Comparison of ENCODE assay signal across 18 mouse cellular contexts in the genomic region with DNA sequence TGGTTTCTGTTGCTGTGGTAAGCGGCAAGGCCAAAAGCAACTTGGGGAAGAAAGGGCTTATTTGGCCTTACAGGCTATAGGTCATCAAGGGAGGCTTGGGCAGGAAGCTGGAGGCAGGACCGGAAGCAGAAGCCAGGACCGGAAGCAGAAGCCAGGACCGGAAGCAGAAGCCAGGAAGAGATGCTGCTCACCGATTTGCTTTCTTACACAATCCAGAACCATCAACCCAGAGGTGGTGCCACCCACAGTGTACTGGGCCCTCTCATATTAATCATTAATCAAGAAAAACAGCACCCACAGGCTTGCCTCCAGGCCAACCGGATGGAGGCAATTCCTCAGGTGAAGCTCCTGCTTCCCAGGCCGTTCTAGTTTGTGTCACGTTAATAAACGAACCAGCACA. TPM values are rescaled to one million over a fixed set of nuclear protein-coding genes. Genes with fewer than 3 reads are reported as not detected.
DNase-seq lines count a peak whose midpoint lies in the region; ATAC-seq and TF ChIP-seq lines count a peak whose summit lies in the region.
"Had no signal": no experiment of that assay in that cellular context is flagged by ENCODE, and none has a peak within 500 bp of the region (broad histone marks: within the 10 kb centered on the region; RNA-seq: fewer than 3 reads in every experiment).

No protein-coding gene starts in this region.

- no peak for TF ChIP-seq EP300 in liver, embryonic 14.5 days (IDR thresholded peaks at IDR 0.05; ENCODE audit: low read depth)

- H3K4me2 ChIP-seq in liver, embryonic 14.5 days (ENCODE audit: low read depth), result no peak overlapping the region
- H3K4me2 ChIP-seq: embryonic facial prominence, embryonic 13.5 days; hindbrain, embryonic 12.5 days; limb, embryonic 15.5 days; midbrain, embryonic 11.5 days had no signal

- WGBS in liver, embryonic 14.5 days (ENCODE audit: insufficient replicate concordance), result 54% methylated on average over 9 of the region's 9 CpGs
- WGBS in small intestine, adult 2 months, result 32% methylated on average over 9 of the region's 9 CpGs

- H3K27me3 ChIP-seq in liver, embryonic 14.5 days (ENCODE audit: control insufficient read depth, insufficient read depth, low read length), result no peaks in the 10 kb centered on the region
- H3K27me3 ChIP-seq in small intestine, adult 2 months (ENCODE audit: control insufficient read depth, insufficient read depth, low read length), result no peaks in the 10 kb centered on the region
- H3K27me3 ChIP-seq: embryonic facial prominence, embryonic 13.5 days; hindbrain, embryonic 12.5 days; limb, embryonic 15.5 days; Patski had no signal

- peak; percentile 63 for DNase-seq in kidney, adult 9 months
- no peak for DNase-seq in kidney, postnatal 10 days
- DNase-seq in induced T-regulatory cell, adult 2 months (ENCODE audit: low read depth), result peak; percentile 8
- no peak for DNase-seq in liver, embryonic 14.5 days (ENCODE audit: low read depth in 3 of 3, low spot score in 3 of 3)
- DNase-seq in natural killer cell, adult 2 months (ENCODE audit: low spot score in 2 of 2), result no peak
- DNase-seq in adrenal gland, adult 8-10 months, result no peak
- DNase-seq: gastrocnemius, postnatal 14 days had no signal

- no peak overlapping the region for H3K4me3 ChIP-seq in liver, embryonic 14.5 days (ENCODE audit: insufficient read depth in 1 of 2, low read depth in 2 of 2, low read length in 2 of 2)
- peak overlapping the region; percentile 7; the same call in 1 of the 2 replicates for H3K4me3 ChIP-seq in small intestine, adult 2 months (ENCODE audit: low read depth, low read length)
- H3K4me3 ChIP-seq: embryonic facial prominence, embryonic 13.5 days; hindbrain, embryonic 12.5 days; limb, embryonic 15.5 days had no signal

- no peaks in the 10 kb centered on the region for H3K9me3 ChIP-seq in liver, embryonic 14.5 days (ENCODE audit: control insufficient read depth, low read length)
- H3K9me3 ChIP-seq: embryonic facial prominence, embryonic 13.5 days; hindbrain, embryonic 12.5 days; limb, embryonic 15.5 days had no signal

- TF ChIP-seq POLR2A in small intestine, adult 2 months (IDR thresholded peaks at IDR 0.05; ENCODE audit: low read depth, low read length), result no peak

- no peak for TF ChIP-seq CTCF in liver, embryonic 14.5 days (IDR thresholded peaks at IDR 0.05; ENCODE audit: low read depth)
- TF ChIP-seq CTCF in small intestine, adult 2 months (IDR thresholded peaks at IDR 0.05; ENCODE audit: extremely low read depth, insufficient read length, insufficient replicate concordance, low read depth, low read length), result no peak

- ATAC-seq in liver, embryonic 14.5 days (ENCODE audit: insufficient read depth), result peak; percentile 28; the same call in 1 of the 2 replicates

- H3K9ac ChIP-seq in liver, embryonic 14.5 days (replicated peaks), result no peak overlapping the region
- H3K9ac ChIP-seq: embryonic facial prominence, embryonic 13.5 days; hindbrain, embryonic 12.5 days; limb, embryonic 15.5 days had no signal

- H3K27ac ChIP-seq in liver, embryonic 14.5 days, result no peak overlapping the region
- H3K27ac ChIP-seq in small intestine, adult 2 months (ENCODE audit: insufficient read depth, low read depth, low read length), result peak overlapping the region; percentile 34; the same call in 1 of the 2 replicates
- H3K27ac ChIP-seq: embryonic facial prominence, embryonic 13.5 days; hindbrain, embryonic 12.5 days; kidney, postnatal 0 days; limb, embryonic 15.5 days had no signal

- no peaks in the 10 kb centered on the region for H3K4me1 ChIP-seq in liver, embryonic 14.5 days (replicated peaks; ENCODE audit: control insufficient read depth in 2 of 2, insufficient read depth in 2 of 2, low read length in 1 of 2)
- no peaks in the 10 kb centered on the region for H3K4me1 ChIP-seq in small intestine, adult 2 months (ENCODE audit: control insufficient read depth, insufficient read depth, insufficient read length, low read length)
- H3K4me1 ChIP-seq: embryonic facial prominence, embryonic 13.5 days; hindbrain, embryonic 12.5 days; limb, embryonic 15.5 days had no signal

- no peaks in the 10 kb centered on the region for H3K36me3 ChIP-seq in liver, embryonic 14.5 days (replicated peaks; ENCODE audit: control insufficient read depth, insufficient read depth, low read depth)
- no peaks in the 10 kb centered on the region for H3K36me3 ChIP-seq in small intestine, adult 2 months (ENCODE audit: control insufficient read depth, insufficient read depth, low read length)
- H3K36me3 ChIP-seq: embryonic facial prominence, embryonic 13.5 days; hindbrain, embryonic 12.5 days; limb, embryonic 15.5 days had no signal

RNA-seq across cellular contexts. Expression of a gene that starts 10.8 kb away (rescaled TPM):
- polyA plus RNA-seq in liver, embryonic 14.5 days (2012; rRNA removed), result 0.01 TPM in 1 of 2 replicates, not detected in the other
- not detected in 2 replicates for polyA plus RNA-seq in liver, embryonic 14.5 days (2014; fragmentation: Nextera tagmentation; extraction: Ambion mirVana)
- 23.1 and 23.5 TPM in 2 replicates for polyA plus RNA-seq in small intestine, adult 2 months (2012; rRNA removed)
- total RNA-seq in adrenal gland, adult 8-10 months (2022), result under 1 TPM; 0.15 to 0.43 (median 0.35) TPM
- total RNA-seq: gastrocnemius, postnatal 14 days; heart, adult 8-10 months; neutrophil, adult 5-6 weeks had no signal
- polyA plus RNA-seq: C2C12; embryonic facial prominence, embryonic 13.5 days; heart, postnatal 0 days; limb, embryonic 15.5 days; Patski had no signal

RNA-seq across cellular contexts. Expression of a gene that starts 22.5 kb away (rescaled TPM):
- 1.2 and 1.4 TPM in 2 replicates for polyA plus RNA-seq in liver, embryonic 14.5 days (2012; rRNA removed)
- 0.50 and 0.71 TPM in 2 replicates for polyA plus RNA-seq in liver, embryonic 14.5 days (2014; fragmentation: Nextera tagmentation; extraction: Ambion mirVana)
- polyA plus RNA-seq in small intestine, adult 2 months (2012; rRNA removed), result 97.0 and 197 TPM in 2 replicates
- total RNA-seq in adrenal gland, adult 8-10 months (2022), result 1 to 10 TPM; 1.2 to 4.5 (median 2.4) TPM
- total RNA-seq: neutrophil, adult 5-6 weeks had no signal
- polyA plus RNA-seq: C2C12; embryonic facial prominence, embryonic 13.5 days; Patski had no signal

RNA-seq across cellular contexts. Expression of a gene that starts 37.5 kb away (rescaled TPM):
- polyA plus RNA-seq in liver, embryonic 14.5 days (2012; rRNA removed), result 53.5 and 59.6 TPM in 2 replicates
- polyA plus RNA-seq in liver, embryonic 14.5 days (2014; fragmentation: Nextera tagmentation; extraction: Ambion mirVana), result 77.0 and 87.0 TPM in 2 replicates
- polyA plus RNA-seq in small intestine, adult 2 months (2012; rRNA removed), result 9.0 and 21.2 TPM in 2 replicates
- 1 to 10 TPM; 2.1 to 3.1 (median 2.6) TPM for total RNA-seq in adrenal gland, adult 8-10 months (2022)

Comparison
In these comparisons a context has a peak if more than half of its experiments do, and no peak if none do; other contexts are left out.
1. DNase-seq: peak in kidney, adult 9 months (single experiment) and induced T-regulatory cell, adult 2 months (single experiment); none in kidney, postnatal 10 days (single experiment), liver, embryonic 14.5 days (0 of 3), natural killer cell, adult 2 months (0 of 2) and adrenal gland, adult 8-10 months (single experiment).
2. RNA of a gene that starts 10.8 kb away (polyA plus RNA-seq): 23.1 to 23.5 TPM in small intestine, adult 2 months; 0.01 TPM in liver, embryonic 14.5 days; every median in the first group is over 10 times any median in the second.
3. RNA of a gene that starts 22.5 kb away (polyA plus RNA-seq): 97.0 to 197 TPM in small intestine, adult 2 months; 0.50 to 1.4 TPM in liver, embryonic 14.5 days; every median in the first group is over 10 times any median in the second.